Mouse (Mus musculus): ENCODE measurements at regions not wholly inside any gene's neighbourhood (a gene's known extent, or its start where the extent isn't known, plus 50 kb on each side); places are given as distances from the start of the nearest gene placed in this dataset.
"Not testable (repeated sequence)": the region's sequence is repeated elsewhere in the genome, so short reads cannot be mapped to it uniquely, and the experiment has no call there.

DNA sequence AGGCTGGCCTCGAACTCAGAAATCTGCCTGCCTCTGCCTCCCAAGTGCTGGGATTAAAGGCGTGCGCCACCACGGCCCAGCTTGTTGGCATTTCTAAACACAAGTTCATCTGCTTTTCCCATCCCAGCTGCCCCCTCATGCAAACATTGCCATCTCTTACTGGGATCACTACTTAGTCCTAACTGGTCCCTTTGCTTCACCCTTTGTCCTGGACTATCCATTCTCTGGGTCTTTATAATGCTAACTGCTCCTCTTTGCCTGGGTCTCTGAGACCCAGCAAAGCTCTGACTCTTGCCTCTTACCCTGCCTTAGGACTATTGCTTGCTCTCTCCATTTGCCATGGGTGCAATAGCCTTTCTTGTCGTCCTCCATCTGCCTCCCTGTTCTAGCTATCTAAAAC, 103.7 kb downstream of the Dad1 start:
- DNase-seq (ENCODE audit: extremely low spot score in 1 of 2, low spot score in 1 of 2): no peak

DNA sequence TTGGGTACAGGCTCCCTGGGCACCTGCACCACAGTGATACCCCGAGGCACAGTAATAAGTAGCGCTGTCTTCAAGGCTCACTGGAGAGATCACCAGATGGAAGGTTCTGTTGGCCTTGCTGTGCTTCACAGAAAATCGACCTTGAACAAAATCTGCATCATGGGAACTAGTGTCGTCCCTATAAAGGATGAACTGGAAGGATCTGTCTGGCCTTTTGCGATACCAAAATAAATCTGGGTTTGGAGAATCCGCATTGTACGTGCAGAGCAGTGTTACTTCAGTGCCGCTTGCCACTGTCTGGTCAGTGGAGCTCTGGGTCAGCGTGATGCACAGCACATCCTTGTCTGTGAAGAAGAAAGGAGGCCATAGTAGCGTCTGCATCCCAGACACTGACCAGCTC, 105.3 kb downstream of the Dad1 start:
- no peak for DNase-seq (ENCODE audit: extremely low spot score in 1 of 2, low spot score in 1 of 2)

DNA sequence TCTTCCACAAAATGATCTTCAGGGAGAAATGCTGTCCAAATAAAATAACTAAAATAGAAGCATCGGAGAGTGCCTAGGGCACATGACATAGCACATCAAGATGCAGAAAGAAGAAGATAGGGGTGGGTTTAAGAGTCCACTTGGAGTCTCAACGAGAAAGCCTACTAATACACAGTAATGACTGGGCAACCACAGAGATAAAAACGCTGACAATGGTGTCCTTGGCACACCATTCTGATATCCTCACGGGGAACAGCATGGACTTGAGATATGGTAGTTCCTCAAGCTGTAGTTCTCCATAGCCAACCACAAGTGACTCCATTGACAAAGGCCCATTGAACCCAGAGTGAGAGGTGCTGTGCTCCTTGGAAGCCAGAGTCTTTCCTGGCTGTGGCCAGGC, 105.8 kb downstream of the Dad1 start:
- no peak for DNase-seq (ENCODE audit: extremely low spot score in 1 of 2, low spot score in 1 of 2)

DNA sequence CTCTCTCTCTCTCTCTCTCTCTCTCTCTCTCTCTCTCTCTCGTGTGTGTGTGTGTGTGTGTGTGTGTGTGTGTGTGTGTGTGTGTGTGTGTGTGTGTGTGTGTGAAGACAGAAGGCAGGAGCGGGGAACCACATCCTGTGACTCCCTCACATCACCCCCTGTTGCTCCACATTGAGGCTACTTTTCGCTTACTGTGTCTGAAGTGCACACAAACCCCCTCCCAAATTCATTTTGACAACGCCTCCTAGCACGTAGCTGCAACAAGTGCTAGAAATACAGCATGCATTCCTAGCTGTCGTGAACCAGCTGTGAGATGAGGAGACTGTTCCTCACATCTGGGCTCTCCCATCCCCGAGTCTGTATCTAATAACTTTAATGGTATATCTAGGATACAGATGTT, 106.4 kb downstream of the Dad1 start:
- DNase-seq (ENCODE audit: extremely low spot score in 1 of 2, low spot score in 1 of 2): no peak

DNA sequence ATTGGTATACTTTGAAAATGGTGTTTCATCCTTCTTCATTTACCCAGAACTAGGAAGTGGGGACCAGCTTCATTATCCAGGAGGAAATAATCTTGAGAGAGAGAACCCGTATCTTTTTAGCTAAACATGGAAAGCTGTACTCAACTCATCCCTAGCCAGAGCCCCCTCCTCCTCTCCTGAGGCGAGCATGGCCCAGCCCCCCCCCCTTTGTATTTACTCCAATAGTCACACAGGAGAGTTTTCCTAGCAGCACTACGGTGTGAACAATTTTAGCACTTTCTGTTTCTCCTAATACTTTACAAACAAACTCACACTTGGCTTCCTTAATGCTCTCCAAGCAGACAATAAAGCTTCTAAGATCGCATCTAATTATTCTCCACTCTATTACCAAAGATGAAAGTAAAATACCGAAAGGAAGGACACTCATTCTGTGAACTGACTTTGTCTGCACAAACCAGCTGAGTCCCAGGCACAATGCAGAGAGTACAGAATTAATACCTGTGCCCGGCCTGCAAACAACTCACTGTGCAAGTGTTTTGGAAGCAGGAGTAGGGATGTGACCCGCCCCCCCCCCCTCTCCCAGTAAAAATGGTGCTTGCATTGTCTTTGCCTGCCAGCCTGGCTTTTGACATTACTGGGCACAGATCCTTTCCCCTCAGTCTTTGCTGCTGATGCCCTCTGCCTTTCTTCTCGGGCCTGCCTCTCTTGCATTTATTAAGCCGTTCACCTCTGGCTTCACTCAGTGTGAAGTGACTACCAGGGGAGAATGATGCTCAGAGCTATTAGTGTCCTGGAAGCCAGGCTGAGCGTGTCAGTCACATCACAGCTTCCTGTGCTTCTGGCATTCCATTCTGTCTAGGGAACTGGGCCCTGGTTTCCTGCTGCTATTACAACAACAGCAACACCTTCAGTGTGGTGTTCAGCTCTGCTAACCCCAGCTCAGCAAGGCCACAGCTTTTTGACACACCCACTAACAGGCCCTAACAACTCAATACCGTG, 107.9 kb downstream of the Dad1 start:
- no peak for DNase-seq (ENCODE audit: extremely low spot score in 1 of 2, low spot score in 1 of 2)

DNA sequence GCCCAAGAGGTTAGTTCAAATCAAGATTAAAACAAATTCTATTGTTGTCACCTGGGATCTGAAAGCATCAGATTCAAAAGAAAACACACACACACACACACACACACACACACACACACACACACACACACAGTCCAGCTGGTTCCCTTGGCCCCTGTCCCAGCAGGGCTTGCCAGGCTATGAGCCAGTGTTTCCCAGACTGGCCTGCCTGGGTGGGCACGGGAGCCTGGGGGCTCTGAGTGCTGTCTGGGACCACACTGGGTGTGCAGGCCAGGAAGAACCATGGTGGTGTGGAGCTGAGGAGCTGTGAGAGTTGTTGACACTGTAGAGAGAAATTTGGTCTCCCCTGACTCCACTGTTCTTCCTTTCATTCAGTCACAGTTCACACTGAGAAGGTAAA, 110.1 kb downstream of the Dad1 start:
- DNase-seq (ENCODE audit: extremely low spot score in 1 of 2, low spot score in 1 of 2): peak in 1 of 2 experiments; percentile 16

DNA sequence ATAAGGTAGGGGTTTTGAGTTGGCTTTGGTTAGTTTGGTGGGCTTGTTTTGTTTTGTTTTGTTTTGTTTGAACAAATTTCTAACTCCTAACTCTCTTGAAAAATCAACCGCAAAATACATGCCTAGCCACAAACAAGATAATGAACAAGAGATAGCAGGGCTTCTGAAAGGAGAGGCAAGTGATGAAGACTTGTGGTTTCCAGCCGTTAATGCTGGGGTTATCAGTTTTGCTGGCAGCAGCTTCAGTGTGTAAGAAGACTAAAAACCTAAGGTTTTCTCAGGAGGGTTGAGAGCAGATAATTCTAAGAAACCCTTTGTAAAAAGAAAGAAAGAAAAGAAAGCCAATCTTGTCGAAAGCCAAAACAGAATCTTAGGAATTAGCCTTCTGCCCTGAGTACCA, 115.6 kb downstream of the Dad1 start:
- DNase-seq (ENCODE audit: extremely low spot score in 1 of 2, low spot score in 1 of 2): no peak

DNA sequence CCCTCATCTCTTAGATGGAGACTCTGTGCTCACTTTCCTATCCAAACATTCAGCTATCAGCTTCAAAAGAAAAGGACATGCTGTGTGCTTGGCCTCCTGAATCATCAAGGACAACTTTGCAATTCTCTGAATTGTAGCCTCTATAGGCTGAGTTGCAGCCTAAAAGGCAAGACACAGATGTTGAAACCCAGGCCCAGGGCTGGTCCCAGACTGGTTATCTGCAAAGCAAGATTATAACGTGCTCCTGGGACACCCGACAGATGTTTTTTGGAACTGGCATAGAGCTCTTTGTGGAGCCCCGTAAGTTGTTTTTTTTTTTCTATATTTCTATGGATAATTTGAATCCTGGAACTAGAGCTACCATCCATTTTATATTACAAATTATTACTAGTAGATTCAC, 117.4 kb downstream of the Dad1 start:
- DNase-seq (ENCODE audit: extremely low spot score in 1 of 2, low spot score in 1 of 2): no peak

DNA sequence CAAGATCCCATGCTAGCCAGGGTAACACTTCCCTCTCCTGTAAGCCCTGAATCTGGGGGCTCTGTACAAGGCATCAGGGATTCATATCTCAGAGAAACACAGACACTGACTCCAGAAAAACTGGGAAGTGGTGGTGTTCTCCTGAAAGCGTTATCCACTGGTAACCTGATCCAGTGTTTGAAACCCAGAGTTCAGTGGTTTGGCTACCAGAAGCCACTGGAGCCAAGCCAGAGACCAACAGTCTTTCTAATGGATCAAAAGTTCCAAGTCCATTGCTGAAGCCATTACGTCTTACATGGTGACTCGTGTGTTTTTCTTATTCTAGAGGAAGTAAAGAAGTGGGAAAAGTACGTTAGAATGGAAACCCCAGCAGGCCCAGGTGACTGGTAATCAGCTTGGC, 125.6 kb downstream of the Dad1 start:
- no peak for DNase-seq (ENCODE audit: extremely low spot score in 1 of 2, low spot score in 1 of 2)

DNA sequence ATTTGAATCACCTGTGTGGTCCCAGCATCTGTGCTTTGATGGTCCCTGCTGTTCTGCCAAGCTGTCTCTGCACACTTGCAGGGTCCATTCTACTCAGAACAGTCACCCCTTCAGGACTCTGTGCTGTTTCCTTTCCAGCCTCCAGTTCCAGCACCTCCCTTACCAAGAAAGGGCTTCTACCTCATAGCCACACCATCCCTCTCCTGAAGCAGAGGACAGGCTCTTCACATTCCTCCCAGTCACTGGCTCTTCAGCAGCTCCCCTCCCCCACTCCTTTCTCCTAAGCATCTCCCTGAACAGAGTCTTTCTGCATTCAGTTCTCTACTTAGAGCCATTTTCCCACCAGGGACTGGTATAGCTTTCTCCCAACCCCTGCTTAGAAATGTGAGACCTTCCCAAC, 128.4 kb downstream of the Dad1 start:
- no peak for DNase-seq (ENCODE audit: extremely low spot score in 1 of 2, low spot score in 1 of 2)

DNA sequence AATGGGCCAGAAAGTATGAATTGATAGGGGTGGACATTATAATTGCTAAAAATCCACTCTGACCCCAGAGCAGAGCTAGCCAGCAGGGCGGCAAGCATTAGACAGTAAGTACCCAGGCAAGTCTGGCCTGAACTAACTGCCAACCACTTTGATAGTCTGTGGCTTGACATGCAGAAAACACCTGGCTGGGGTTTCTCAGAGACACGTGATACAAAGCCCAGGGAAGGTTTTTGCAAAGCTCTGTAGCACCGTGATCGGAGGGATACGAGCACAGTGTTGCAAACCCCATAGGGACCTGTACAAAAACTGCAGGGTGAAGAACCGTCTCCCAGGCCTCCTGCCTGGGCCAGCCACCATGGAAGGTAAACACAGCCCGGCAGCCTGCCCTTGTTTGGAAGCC, 131.9 kb downstream of the Dad1 start:
- no peak for DNase-seq (ENCODE audit: extremely low spot score in 1 of 2, low spot score in 1 of 2)

DNA sequence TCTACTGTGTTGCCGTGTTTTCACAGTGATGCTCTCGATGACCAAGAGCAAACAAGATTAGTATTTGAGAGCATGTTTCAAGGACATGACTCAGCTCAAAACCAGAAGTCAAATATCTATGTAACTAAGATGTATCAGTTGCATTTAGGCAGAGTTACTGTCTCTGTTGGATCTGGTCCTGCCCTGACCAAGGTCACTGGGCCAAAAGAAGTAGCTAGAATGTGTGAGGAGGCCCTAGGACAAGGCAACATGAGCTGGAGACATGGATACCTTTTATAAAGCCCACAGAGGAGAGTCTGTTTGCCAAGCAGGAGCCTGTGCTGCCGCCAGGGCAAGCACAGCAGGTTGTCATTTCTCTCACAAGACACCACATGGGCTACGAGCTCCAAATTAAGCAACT, 132.6 kb downstream of the Dad1 start:
- no peak for DNase-seq (ENCODE audit: extremely low spot score in 1 of 2, low spot score in 1 of 2)

DNA sequence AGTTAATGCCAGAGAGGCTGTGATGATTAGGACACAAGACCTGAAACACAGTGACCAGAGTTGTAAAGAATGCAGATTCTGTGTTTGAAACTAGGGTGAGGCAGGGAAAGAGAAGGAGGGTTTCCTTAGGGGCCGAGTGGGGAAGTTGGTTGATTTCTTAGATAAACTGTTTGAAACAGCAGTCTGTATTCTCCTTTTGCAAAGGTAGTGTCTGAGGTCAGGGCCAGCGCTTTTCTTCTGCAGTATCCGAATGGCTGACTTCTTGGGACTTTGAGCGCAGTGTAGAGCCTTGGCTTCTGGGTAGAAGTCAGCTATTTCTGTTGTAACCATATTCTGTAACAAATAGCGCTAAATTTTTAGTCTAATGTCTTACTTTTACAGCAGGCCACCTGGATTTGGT, 133.7 kb downstream of the Dad1 start:
- no peak for DNase-seq (ENCODE audit: extremely low spot score in 1 of 2, low spot score in 1 of 2)

DNA sequence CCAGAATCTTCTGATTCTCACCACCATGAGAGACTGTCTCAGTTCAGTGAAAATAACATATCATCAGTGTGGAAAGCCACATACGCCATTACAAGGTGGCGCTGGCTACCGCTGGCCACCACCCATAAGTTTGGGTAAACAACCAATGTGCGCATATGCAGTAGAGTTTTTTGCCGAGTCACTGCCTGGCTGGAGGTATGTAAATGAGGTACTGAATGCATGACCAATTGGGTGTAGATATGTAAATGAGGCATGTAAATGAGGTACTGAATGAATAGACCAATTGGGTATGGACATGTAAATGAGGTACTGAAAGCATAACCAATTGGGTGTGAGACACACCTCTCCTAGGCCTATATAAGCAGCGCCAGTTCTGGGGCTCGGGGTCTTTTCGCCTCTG, 136.3 kb downstream of the Dad1 start:
- not testable (repeated sequence) for DNase-seq (ENCODE audit: extremely low spot score in 1 of 2, low spot score in 1 of 2)

DNA sequence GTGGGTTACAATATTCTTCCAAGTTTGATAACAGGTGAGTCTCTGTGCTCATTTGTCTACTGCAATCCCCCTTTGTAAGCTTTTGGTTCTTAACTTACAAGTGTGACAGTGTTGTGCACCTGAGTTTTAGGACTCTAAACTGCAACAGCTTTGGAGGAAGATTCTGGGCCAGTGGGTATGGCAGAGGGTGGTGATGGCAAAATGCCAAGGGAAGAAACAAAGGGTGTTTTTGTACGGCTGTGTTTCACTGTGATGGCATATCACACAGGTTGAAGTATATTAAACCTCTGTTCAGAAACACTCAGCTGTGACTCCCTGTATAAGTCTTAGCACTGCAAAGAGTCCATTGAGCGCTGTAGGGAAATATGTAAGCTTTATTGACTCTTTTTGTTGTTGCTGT, 140.7 kb downstream of the Dad1 start:
- DNase-seq (ENCODE audit: extremely low spot score in 1 of 2, low spot score in 1 of 2): no peak

DNA sequence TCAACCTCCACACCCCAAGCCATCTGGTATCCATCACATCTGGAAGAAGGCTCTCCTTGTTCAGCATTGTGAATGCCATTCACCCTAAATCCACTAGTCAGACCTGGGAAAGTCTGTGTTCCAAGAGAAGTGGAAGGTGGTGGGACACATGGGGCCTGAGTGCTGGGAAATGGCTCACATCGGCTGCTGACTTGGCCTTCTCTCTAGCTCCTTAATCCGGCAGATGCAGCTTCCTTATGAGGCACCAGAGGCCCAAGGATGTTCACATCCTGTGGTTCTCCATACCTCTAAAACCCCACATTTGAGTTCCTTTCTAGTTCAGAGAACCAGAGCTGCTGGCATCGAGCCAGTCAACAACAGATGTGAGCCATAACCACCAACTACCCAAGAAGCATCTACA, 142.9 kb downstream of the Dad1 start:
- DNase-seq (ENCODE audit: extremely low spot score in 1 of 2, low spot score in 1 of 2): no peak

DNA sequence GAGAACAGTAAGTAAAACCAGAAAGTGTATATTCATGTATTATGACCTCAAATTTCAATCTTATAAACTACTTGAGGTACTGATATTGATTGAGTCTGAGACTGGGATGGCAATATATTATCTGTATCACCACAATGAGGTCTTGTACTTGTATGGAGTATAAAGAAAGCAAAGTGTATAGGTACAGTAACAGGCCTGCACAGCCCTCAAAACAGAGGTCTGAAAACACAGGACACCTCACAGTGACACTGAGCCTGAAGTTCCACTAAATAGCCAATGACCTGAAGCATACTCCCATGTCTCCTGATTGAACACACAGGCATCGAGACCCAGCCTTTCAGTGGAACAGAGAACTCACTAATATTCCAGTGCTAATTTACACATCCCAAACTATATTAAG, 144.8 kb downstream of the Dad1 start:
- DNase-seq (ENCODE audit: extremely low spot score in 1 of 2, low spot score in 1 of 2): no peak

DNA sequence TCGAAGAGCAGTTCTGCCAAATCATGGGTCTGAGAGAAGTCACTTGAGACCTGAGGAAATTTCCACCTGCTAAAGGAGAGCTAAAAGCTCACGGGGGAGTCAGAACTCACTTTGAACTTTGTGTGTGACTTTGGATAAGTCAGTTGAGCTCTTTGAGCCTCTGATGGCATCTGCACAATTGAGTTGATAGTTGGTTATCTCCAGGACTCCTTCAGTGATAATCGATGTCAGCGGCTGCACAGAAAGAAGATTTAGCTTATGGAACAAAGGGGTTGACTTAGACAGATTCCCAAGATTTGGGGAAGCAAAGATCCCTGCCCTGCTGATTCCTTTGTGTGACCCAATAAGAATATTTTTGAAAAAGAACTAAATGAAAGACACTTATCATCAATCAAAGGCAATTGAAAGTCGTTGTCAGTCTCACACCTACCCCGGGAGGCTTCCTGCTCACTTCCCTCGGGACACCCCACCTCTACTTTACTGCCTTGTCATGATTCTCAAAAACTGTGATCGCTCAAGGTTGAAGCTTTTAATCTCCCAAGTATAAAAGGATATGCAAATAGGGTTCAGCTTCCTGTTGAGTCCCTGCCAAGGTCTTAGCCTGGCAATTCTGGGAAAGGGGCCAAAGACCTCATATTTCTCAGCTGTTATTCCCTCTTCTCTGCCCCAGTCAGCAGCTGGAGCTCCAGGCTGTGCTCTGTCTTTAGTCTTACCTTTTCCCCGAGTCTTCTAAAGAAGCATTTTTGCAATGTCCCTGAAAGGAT, 145.4 kb downstream of the Dad1 start:
- DNase-seq (ENCODE audit: extremely low spot score in 1 of 2, low spot score in 1 of 2): no peak

DNA sequence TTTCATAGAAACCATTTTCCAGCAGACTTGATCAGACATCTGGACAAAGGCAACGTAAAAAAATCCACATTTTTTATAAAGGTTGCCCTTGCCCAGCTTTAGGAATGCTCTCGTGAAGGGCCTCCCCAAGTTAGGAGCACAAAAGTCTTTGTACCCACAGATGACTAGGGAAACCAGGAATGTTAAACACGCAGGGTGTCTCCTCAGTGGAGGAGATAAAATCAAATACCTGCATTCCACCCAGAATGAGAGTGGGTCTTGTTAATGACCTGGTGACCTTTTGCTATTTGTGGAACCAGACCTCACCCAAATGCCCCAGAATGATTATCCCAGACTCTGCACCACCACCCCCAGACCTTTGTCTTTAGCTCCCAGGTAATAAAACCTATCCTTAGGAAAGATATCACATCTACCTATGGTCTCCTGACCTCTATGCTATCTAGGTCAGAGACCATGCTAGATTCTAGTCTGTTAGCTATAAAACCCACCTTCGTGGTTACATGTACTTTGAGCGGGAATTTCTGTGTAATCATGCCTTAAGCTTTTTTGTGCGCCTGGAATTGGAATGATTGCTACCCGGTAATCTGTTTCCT, 146.6 kb downstream of the Dad1 start:
- DNase-seq (ENCODE audit: extremely low spot score in 1 of 2, low spot score in 1 of 2): no peak

DNA sequence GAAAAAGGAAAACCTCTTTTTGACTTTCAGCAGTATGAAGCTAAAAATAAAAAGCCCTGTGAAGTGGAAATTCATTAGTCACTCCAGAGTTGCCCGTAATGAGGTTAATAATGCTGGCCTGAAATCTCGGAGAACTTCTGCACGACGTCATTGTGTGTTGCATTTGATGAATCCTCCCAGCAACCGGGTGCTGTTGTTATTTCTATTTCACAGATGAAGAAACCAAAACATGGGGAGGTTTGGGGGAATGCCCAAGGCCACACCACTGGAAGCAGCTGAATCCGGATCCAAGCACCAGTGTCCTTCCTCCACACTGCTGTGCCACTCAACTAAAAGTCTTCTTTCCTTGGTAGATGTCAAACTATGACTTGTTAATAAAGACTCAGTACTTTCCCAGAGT, 149.7 kb downstream of the Dad1 start:
- no peak for DNase-seq (ENCODE audit: extremely low spot score in 1 of 2, low spot score in 1 of 2)

DNA sequence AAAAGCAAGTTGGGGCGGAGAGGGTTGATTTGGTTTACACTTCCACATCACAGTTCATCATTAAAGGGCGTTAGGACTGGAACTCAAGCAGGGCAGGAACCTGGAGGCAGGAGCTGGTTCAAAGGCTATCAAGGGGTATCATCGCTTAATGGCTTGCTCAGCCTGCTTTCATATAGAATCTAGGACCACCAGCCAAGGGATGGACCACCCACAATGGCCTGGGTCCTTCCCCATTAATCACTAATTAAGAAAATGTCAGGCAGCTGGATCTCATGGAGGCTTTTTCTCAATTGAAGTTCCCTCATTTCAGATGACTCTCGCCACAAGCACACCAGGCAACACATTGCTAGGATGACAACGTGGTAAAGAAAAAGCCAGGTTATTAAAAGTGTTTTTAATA, 150.4 kb downstream of the Dad1 start:
- no peak for DNase-seq (ENCODE audit: extremely low spot score in 1 of 2, low spot score in 1 of 2)
